Comparison of ENCODE assay signal across 15 mouse cellular contexts in the genomic region with DNA sequence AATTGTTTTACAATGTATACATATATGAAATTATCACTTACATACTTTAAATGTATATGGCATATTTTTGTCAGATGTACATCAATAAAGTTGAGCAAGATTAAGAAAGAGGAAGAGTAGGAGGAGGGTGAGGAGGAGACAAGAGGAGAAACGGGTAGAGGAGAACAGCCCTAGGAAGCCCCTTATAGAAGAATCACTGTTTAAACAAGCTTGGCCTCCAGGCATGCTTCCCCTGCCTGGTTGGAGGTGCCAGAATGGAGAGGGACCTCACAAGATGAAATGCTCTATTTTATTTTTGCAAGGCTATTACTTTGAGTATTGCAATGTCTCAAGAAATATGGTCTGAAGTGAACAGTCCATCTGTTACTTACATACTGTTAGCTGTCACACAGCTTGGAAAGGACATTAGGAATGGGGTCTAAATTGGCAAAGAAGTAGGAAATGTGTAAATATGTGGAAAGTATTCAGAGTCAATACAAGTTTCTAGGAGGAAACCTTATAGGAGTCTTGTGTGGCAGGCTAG.
"Had no signal": no experiment of that assay in that cellular context is flagged by ENCODE, and none has a peak within 500 bp of the region (broad histone marks: within the 10 kb centered on the region; RNA-seq: fewer than 3 reads in every experiment).

No protein-coding gene starts in this region.

- H3K9me3 ChIP-seq: liver, embryonic 13.5 days; liver, embryonic 15.5 days; megakaryocyte, embryonic 14.5 days; midbrain, embryonic 13.5 days; midbrain, embryonic 15.5 days; neural tube, embryonic 12.5 days had no signal

- H3K9ac ChIP-seq: liver, embryonic 13.5 days; liver, embryonic 15.5 days; liver, postnatal 0 days; midbrain, embryonic 13.5 days; midbrain, embryonic 15.5 days; neural tube, embryonic 12.5 days had no signal

- H3K4me3 ChIP-seq: liver, embryonic 13.5 days; liver, embryonic 15.5 days; megakaryocyte, embryonic 14.5 days; midbrain, embryonic 13.5 days; midbrain, embryonic 15.5 days; neural tube, embryonic 12.5 days had no signal

- H3K27me3 ChIP-seq: liver, embryonic 13.5 days; liver, embryonic 15.5 days; megakaryocyte, embryonic 14.5 days; midbrain, embryonic 13.5 days; midbrain, embryonic 15.5 days; neural tube, embryonic 12.5 days had no signal

- DNase-seq: liver; liver, embryonic 13.5 days; liver, postnatal 0 days; right cerebral cortex, postnatal 14 days; thymus, adult 2 months; thymus, postnatal 25 days; thymus, postnatal 4 days had no signal

- H3K27ac ChIP-seq: liver, embryonic 13.5 days; liver, embryonic 15.5 days; macrophage; midbrain, embryonic 13.5 days; midbrain, embryonic 15.5 days; neural tube, embryonic 12.5 days had no signal

- H3K36me3 ChIP-seq: liver, embryonic 13.5 days; liver, embryonic 15.5 days; midbrain, embryonic 13.5 days; midbrain, embryonic 15.5 days; neural tube, embryonic 12.5 days had no signal

- H3K4me1 ChIP-seq: liver, embryonic 13.5 days; liver, embryonic 15.5 days; midbrain, embryonic 13.5 days; midbrain, embryonic 15.5 days; neural tube, embryonic 12.5 days had no signal

- H3K4me2 ChIP-seq: liver, embryonic 11.5 days; liver, embryonic 13.5 days; liver, embryonic 15.5 days; midbrain, embryonic 11.5 days; midbrain, embryonic 13.5 days; midbrain, embryonic 15.5 days; neural tube, embryonic 12.5 days had no signal

- ATAC-seq: liver, postnatal 0 days; midbrain, embryonic 13.5 days; midbrain, embryonic 15.5 days had no signal
